Mouse (Mus musculus): ENCODE measurements around the gene Actl10. TPM values are rescaled to one million over a fixed set of nuclear protein-coding genes. Genes with fewer than 3 reads are reported as not detected.
A peak's percentile ranks its signal among the peaks of the same experiment; 100 is the strongest.

Actl10 gene
- total RNA-seq, 2 experiments from 2014 or later, result not detected

- DNase-seq (ENCODE audit: low spot score in 2 of 2), result peak; percentile 61 to 64
- intact Hi-C loops (cut with DNase I), result no loop called here
These were observed 2.3 kb upstream of the Actl10 start for GRCm38 (mm10) chr2:154549127-154549885.

- DNase-seq (ENCODE audit: low spot score in 2 of 2), result no peak
- intact Hi-C loops (cut with DNase I), result no loop called here
These were observed 1.7 kb upstream of the Actl10 start for GRCm38 (mm10) chr2:154549886-154550189.

- intact Hi-C loops (cut with DNase I), result no loop called here
- DNase-seq (ENCODE audit: low spot score in 2 of 2), result no peak
These were observed 639 bp upstream of the Actl10 start for GRCm38 (mm10) chr2:154550937-154551336.

GRCm38 (mm10) chr2:154551927-154552326 lies 351 bp downstream of the Actl10 start:
- intact Hi-C loops (cut with DNase I), result loop anchor here (2.0 kb wide), 1 partner anchor 61 kb away; the partner anchor contains the start of genes 4930519P11Rik and Zfp341
- DNase-seq (ENCODE audit: low spot score in 2 of 2), result no peak

GRCm38 (mm10) chr2:154552424-154552907 lies 890 bp downstream of the Actl10 start:
- DNase-seq (ENCODE audit: low spot score in 2 of 2), result peak; percentile 61 to 62
- intact Hi-C loops (cut with DNase I), result loop anchor here (2.0 kb wide), 1 partner anchor 60 kb away; the partner anchor contains the start of genes 4930519P11Rik and Zfp341

GRCm38 (mm10) chr2:154555235-154555634 lies 3.7 kb downstream of the Actl10 start:
- intact Hi-C loops (cut with DNase I), result no loop called here
- peak; percentile 70 to 71 for DNase-seq (ENCODE audit: low spot score in 2 of 2)

GRCm38 (mm10) chr2:154557184-154557832 lies 5.7 kb downstream of the Actl10 start:
- intact Hi-C loops (cut with DNase I), result loop anchor here (2.0 kb wide), 1 partner anchor 27 kb away; no protein-coding TSS in a partner anchor
- peak; percentile 57 to 58 for DNase-seq (ENCODE audit: low spot score in 2 of 2)

GRCm38 (mm10) chr2:154558264-154559039 lies 6.9 kb downstream of the Actl10 start, which contains the start of gene Necab3:
Gene Necab3, minus strand, starts transcription at chr2:154558890.
- peak; percentile 64 to 74 for DNase-seq (ENCODE audit: low spot score in 2 of 2)
- intact Hi-C loops (cut with DNase I), result no loop called here

GRCm38 (mm10) chr2:154563612-154564170 lies 12.1 kb downstream of the Actl10 start:
- intact Hi-C loops (cut with DNase I), result no loop called here
- no peak for DNase-seq (ENCODE audit: low spot score in 2 of 2)

GRCm38 (mm10) chr2:154565562-154565961 lies 14.0 kb downstream of the Actl10 start:
- DNase-seq (ENCODE audit: low spot score in 2 of 2), result no peak
- intact Hi-C loops (cut with DNase I), result no loop called here

- intact Hi-C loops (cut with DNase I), result no loop called here
- DNase-seq (ENCODE audit: low spot score in 2 of 2), result no peak
These were observed 15.1 kb downstream of the Actl10 start for GRCm38 (mm10) chr2:154566641-154567040.

- intact Hi-C loops (cut with DNase I), result no loop called here
- DNase-seq (ENCODE audit: low spot score in 2 of 2), result no peak
These were observed 16.2 kb downstream of the Actl10 start for GRCm38 (mm10) chr2:154567766-154568165.

GRCm38 (mm10) chr2:154568329-154569070 lies 16.9 kb downstream of the Actl10 start:
- intact Hi-C loops (cut with DNase I), result no loop called here
- no peak for DNase-seq (ENCODE audit: low spot score in 2 of 2)

- peak; percentile 56 to 77 for DNase-seq (ENCODE audit: low spot score in 2 of 2)
- intact Hi-C loops (cut with DNase I), result no loop called here
These were observed 17.6 kb downstream of the Actl10 start for GRCm38 (mm10) chr2:154569071-154569748.

- peak; percentile 91 to 92 for DNase-seq (ENCODE audit: low spot score in 2 of 2)
- intact Hi-C loops (cut with DNase I), result no loop called here
These were observed 18.3 kb downstream of the Actl10 start, which contains the start of gene E2f1 for GRCm38 (mm10) chr2:154569836-154570286. Gene E2f1, minus strand, starts transcription at chr2:154569892.

- intact Hi-C loops (cut with DNase I), result no loop called here
- no peak for DNase-seq (ENCODE audit: low spot score in 2 of 2)
These were observed 19.1 kb downstream of the Actl10 start for GRCm38 (mm10) chr2:154570666-154571065.

- intact Hi-C loops (cut with DNase I), result no loop called here
- DNase-seq (ENCODE audit: low spot score in 2 of 2), result no peak
These were observed 19.7 kb downstream of the Actl10 start for GRCm38 (mm10) chr2:154571266-154571665.

- DNase-seq (ENCODE audit: low spot score in 2 of 2), result no peak
- intact Hi-C loops (cut with DNase I), result no loop called here
These were observed 20.4 kb downstream of the Actl10 start for GRCm38 (mm10) chr2:154571976-154572375.
